Comparison of ENCODE assay signal across 22 mouse cellular contexts in genomic region chr12:73812198-73812597, GRCm38 (mm10).
"Had no signal": no experiment of that assay in that cellular context is flagged by ENCODE, and none has a peak within 500 bp of the region (broad histone marks: within the 10 kb centered on the region; RNA-seq: fewer than 3 reads in every experiment).

No protein-coding gene starts in this region.

- H3K4me3 ChIP-seq: layer of hippocampus, adult 2 months; limb, embryonic 10.5 days; limb, embryonic 13.5 days; liver, embryonic 12.5 days; liver, embryonic 15.5 days; midbrain, embryonic 12.5 days; midbrain, embryonic 15.5 days; neural tube, embryonic 12.5 days; neural tube, embryonic 15.5 days had no signal

- H3K36me3 ChIP-seq: limb, embryonic 10.5 days; limb, embryonic 13.5 days; liver, embryonic 12.5 days; liver, embryonic 15.5 days; midbrain, embryonic 12.5 days; midbrain, embryonic 15.5 days; neural tube, embryonic 12.5 days; neural tube, embryonic 15.5 days had no signal

- H3K9ac ChIP-seq: limb, embryonic 13.5 days; liver, embryonic 12.5 days; liver, embryonic 15.5 days; midbrain, embryonic 12.5 days; midbrain, embryonic 15.5 days; neural tube, embryonic 12.5 days; neural tube, embryonic 15.5 days had no signal

- H3K4me2 ChIP-seq: limb, embryonic 13.5 days; liver, embryonic 12.5 days; liver, embryonic 15.5 days; midbrain, embryonic 12.5 days; midbrain, embryonic 15.5 days; neural tube, embryonic 12.5 days; neural tube, embryonic 15.5 days had no signal

- H3K27ac ChIP-seq: layer of hippocampus, adult 2 months; limb, embryonic 10.5 days; liver, embryonic 12.5 days; liver, embryonic 15.5 days; macrophage; midbrain, embryonic 12.5 days; midbrain, embryonic 15.5 days; neural tube, embryonic 12.5 days; neural tube, embryonic 15.5 days; stomach, postnatal 0 days had no signal

- H3K27me3 ChIP-seq: liver, embryonic 12.5 days; liver, embryonic 15.5 days; midbrain, embryonic 12.5 days; midbrain, embryonic 15.5 days; neural tube, embryonic 12.5 days; neural tube, embryonic 15.5 days had no signal

- H3K4me1 ChIP-seq: liver, embryonic 15.5 days had no signal

- H3K9me3 ChIP-seq: limb, embryonic 10.5 days; limb, embryonic 13.5 days; liver, embryonic 12.5 days; liver, embryonic 15.5 days; midbrain, embryonic 12.5 days; midbrain, embryonic 15.5 days; neural tube, embryonic 12.5 days; neural tube, embryonic 15.5 days had no signal

- ATAC-seq: liver, embryonic 12.5 days; midbrain, embryonic 15.5 days had no signal

- DNase-seq: kidney, adult 11 months; kidney, postnatal 10 days; layer of hippocampus, adult 9-11 months; liver; lung, adult 18-20 months; right cerebral cortex, adult 18-20 months; right cerebral cortex, postnatal 14 days; right cerebral cortex, postnatal 4 days; thymus, adult 2 months; thymus, postnatal 14 days; thymus, postnatal 4 days had no signal
